Mouse (Mus musculus) testis, adult 2 months (tissue): ENCODE data around the gene Clstn1.

Experiments
- CTCF ChIP-seq: fragments of 200-500 bp; IDR thresholded peaks from 2 replicates; pipeline ENCODE4 v1.5.1; 2012; ENCODE audit warnings: low read depth, mild to moderate bottlenecking, inconsistent platforms, low read length, moderate library complexity; ENCODE audit not compliant: control insufficient read depth, insufficient read depth, insufficient replicate concordance
- POLR2A ChIP-seq: fragments of 200-500 bp; IDR thresholded peaks from 2 replicates; pipeline ENCODE4 v1.6.1; 2012; ENCODE audit warnings: low read depth, mild to moderate bottlenecking, inconsistent platforms, low read length, moderate library complexity; ENCODE audit not compliant: control insufficient read depth

DNA sequence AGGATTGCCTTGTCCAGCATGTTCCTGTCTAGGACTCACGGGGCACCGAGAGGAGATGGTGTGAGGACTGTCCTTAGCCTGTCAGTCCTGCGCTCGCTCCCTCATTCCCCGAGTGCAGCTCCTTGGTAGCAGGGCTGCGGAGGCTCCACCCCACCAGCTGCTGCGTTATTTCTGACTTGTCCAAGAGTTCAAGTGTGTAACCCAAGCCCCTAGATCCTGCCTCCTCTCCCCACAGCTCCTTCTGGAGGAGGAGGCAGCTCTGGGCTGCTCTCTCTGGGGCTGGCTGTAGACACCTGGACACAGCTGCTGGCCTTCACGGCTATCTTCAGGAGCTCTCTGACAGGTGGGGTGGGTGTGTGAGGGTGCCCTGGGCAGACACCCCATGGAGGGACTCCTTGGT, 41.4 kb upstream of the Clstn1 start:
- TF ChIP-seq POLR2A: no peak
- no peak for TF ChIP-seq CTCF
